Mouse (Mus musculus) B cell, adult (primary cell): Measurements from ENCODE around the gene Wnk4. TPM values are rescaled to one million over a fixed set of nuclear protein-coding genes. Genes with fewer than 3 reads are reported as not detected.

Source experiments
- total RNA-seq: library from RNA; stranded (reverse); gene quantifications from 4 replicates; pipeline ENCODE4 v1.2.4, GENCODE M21; 2023; ENCODE audit not compliant: inconsistent age

Gene Wnk4
- total RNA-seq: 0.21 to 1.5 TPM (median 1.1 TPM) in 4 replicates

GRCm38 (mm10) chr11:101259948-101260825 lies at the start of gene Wnk4:
Gene Wnk4 (plus strand): TSS chr11:101260567.

DNA sequence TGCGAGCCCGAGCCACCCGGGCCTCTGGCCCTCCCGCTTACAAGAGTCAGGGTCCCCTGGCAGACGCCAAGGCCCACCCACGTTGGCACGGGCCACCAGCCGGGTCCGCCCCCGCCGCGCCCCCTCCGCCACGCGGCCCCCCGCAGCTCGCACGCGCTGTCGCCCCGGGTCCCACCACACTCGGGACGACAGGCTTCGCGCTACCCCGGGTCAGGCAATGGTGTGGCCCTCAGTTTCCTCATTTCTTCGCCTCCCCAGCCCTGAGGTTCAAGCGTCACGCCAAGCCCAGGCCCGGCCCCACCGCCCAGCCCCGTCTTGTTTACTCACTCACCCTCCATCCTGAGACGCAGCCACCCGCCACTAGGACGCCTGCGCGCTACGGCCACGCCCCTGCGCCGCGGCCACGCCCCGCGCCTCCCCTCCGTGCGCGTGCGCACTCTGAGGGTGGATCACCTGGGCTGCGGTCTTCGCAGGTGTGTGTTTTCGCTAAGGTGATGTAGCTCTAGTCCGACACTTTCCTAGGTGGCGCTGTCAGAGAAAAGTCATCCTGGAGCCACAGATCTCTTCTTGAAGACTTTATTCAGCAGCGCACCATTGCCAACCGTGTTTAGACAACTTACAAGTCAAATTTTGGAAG lies 34.2 kb upstream of the Wnk4 start, which contains the start of gene Ezh1:
Ezh1 (minus strand) TSS at position 399 of the 637 bp plus-strand sequence.

DNA sequence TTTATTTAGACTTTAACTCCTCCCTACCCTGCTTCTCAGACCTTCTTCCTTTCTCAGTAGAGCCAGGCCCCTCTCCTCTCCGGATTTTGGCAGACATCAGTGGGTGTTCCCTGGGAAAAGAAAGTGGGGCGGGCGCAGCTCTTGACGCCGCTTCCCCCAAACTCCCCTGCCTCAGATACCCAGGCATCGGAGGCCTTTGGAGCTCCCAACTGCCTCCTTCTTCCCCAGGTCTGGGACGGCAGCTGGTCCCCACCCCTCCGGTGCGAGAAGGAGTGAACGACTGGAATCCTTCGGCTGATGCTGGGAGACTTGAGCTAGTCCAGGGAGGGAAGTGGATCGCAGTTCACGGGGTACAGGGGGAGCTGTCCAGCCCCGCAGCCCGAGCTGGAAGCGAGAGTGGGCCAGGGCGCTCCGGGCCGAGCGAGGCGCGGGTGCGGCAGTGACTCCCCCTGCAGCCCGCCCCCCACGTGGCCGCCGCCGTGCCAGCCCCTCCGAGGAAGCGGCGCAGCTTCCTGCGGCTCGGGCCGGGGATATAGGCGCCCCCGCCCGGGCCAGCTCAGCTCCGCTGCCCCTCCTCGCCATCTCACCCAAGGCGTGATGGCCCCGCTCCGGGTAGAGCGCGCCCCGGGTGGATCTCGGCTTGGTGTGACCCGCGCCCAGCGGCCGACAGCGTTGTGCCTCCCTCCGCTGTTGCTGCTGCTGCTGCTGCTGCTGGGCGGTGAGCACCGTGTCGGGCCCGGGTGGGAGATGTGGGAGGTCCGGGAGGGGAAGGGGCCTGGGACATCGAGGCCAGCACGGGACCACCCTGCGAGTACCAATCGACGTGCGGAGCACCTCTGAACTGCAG lies 14.3 kb upstream of the Wnk4 start, which contains the start of gene Ramp2:
Ramp2 (plus strand) TSS at position 174 of the 847 bp plus-strand sequence.

GRCm38 (mm10) chr11:101253613-101254389 lies 6.6 kb upstream of the Wnk4 start, which contains the start of gene Vps25:
Gene Vps25 (plus strand): TSS chr11:101253707.

DNA sequence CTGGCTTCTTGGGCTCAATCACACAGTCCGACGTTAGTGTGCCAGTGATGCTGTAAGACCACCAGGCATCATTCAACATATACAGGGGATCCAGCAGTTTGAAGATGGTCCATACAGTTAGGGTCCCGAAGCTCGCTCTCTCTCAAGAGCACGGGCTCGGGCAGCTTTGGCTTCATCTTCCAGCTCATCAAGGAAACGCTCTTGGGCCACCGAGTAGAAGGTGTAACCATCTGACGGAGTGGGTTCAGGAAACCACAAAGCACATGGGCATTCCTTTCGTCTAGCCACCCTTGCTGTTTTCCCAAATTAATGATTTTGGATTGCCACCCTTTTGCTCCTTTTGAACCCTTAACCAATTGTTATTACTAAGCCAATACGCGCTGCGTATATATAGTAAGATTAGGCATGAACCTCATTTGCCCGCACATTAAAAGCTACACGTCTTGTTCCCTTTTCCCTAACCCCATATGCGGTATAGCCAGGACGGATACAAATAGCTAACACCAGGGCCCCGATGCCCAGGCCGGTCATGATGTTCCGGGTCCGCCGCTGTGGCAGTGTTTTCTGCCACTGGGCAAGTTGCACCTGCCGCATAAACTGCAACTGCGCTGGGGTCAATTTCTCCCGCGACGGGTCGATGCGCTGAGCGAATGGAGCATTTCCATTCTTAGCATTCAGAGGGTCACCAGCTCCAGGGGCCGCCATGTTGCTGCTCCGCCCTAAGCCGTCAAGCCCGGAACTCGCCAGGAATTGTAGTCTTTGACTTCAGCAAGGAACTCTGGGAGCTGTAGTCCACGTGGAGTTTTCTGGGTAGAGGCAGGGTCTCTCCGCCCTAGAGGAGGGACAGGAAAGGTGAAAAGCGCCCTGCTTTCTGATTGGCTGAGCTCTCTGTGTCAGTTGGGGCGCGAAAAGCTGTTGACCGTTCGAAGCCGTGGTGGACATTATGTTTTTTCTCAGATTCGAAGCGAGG lies 18.1 kb downstream of the Wnk4 start, which contains the start of the genes Cntd1 and Coa3:
Cntd1 (plus strand) TSS at position 790 of the 970 bp plus-strand sequence.
Coa3 (minus strand) TSS at position 892 of the 970 bp plus-strand sequence.

DNA sequence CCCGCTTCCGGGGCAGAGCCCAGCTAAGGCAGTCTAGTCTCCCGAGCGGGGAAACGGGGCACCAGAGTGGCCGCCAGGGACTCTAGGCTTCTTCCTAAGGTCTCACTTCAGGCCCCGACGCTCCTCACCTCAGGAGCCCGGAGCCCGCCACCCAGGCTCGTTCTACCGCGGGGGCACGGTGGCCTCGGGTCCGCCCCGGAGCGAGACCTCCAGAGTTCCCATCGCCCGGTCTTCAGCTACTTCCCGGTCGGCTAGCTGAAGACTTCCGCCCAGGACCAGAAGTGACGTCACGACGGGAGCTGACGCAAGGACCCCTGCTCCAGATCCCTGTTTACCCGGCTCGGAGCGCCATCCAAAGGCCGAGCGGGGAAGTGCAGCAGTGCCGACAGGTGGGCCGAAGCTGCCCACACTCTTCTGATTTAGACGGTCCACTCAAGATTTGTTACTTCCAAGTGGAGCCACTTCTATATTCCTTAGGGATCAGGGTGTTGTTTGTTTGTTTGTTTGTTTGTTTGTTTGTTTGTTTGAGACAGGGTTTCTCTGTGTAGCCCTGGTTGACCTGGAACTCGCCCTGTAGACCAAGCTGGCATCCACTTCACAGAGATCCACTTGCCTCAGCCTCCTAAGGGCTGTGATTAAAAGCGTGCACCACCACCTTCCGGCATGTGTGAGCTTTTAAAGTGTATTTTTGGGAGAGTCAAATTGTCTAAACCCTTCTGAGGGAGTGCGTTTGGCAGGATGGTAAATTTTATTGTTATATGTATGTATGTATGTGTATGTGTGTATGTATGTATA lies 41.8 kb downstream of the Wnk4 start, which contains the start of gene Becn1:
Becn1 (minus strand) TSS at position 283 of the 795 bp plus-strand sequence.

DNA sequence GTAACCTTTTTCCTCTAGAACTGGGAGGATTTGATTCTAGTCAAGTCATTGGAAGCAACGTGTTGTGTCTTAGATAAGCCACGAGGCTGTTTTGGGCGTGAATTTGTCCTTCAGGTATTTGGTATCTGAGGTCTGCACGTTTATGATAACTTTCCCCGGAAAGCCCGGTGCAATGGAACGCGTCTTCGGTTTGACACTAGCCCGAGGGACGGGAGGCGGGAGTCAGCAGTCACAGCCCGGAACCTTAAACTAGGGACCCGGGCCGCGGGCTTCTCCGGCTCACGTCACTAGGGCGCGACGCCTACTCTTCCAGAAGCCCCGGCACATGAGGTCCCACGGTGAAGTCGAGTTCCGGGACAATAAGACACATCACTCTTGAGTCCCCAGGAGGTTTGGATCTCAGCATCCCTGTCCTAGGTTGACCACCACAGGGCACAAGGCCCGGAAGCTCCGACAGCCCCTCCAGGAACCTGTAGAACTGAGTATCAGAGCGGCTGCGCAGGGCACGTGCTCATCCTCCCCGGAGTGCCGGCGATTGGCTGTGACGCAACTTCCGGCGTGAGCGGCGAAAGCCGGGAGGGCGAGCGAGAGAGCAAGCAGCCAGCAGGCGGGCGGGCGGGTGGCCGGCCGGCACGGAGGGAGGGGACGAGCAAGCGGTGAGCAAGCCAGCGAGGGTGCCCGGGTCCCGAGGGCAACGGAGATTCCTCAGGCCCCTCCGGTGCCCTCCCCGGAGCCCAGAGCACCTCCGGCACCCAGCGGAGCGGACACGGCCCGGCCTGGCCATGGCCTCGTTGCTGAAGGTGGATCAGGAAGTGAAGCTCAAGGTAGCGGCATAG lies 55.5 kb downstream of the Wnk4 start, which contains the start of gene Psme3:
Psme3 (plus strand) TSS at position 549 of the 836 bp plus-strand sequence.

DNA sequence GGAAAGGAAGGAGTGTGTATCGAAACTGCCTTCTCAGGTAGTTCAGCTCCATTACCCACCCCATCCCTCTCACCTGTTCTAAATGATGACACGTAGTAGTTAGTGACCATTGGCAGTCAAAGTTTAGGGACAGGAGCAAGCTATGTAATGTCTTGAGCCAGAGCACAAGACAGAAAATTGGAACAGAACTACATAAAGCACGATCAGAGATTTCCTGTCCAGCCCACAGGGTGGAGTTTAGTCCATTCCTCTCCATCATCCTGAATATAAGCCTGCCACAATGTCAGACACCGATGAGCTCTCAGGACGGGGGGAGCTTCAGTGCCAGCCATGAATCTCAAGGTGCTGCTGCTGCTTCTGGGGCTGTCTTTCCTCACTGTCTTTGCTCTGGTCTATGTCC lies 64.4 kb downstream of the Wnk4 start, which contains the start of gene Aoc2:
Aoc2 (plus strand) TSS at position 301 of the 400 bp plus-strand sequence.

Other genes starting within 250 kb of the Wnk4 start
- gene Naglu, start 190.6 kb upstream of the Wnk4 start, total RNA-seq: 14.4 to 19.4 TPM (median 17.3 TPM) in 4 replicates
- 1.4 to 3.2 TPM (median 2.5 TPM) in 4 replicates for gene Hsd17b1, start 182.2 kb upstream of the Wnk4 start, total RNA-seq
- gene Coasy, start 178.0 kb upstream of the Wnk4 start, total RNA-seq: 17.2 to 20.1 TPM (median 18.2 TPM) in 4 replicates
- gene Mlx, start 173.3 kb upstream of the Wnk4 start, total RNA-seq: 30.7 to 44.8 TPM (median 34.4 TPM) in 4 replicates
- gene Psmc3ip, start 165.1 kb upstream of the Wnk4 start, total RNA-seq: 3.3 to 5.1 TPM (median 4.1 TPM) in 4 replicates
- gene Retreg3, start 140.7 kb upstream of the Wnk4 start, total RNA-seq: 71.0 to 73.7 TPM (median 72.2 TPM) in 4 replicates
- gene Tubg1, start 140.6 kb upstream of the Wnk4 start, total RNA-seq: 14.2 to 19.4 TPM (median 16.1 TPM) in 4 replicates
- gene Tubg2, start 104.7 kb upstream of the Wnk4 start, total RNA-seq: 2.9 to 6.1 TPM (median 3.9 TPM) in 4 replicates
- 0.32 to 0.80 TPM (median 0.59 TPM) in 4 replicates for gene Cntnap1, start 90.0 kb upstream of the Wnk4 start, total RNA-seq
- gene Plekhh3, start 89.2 kb upstream of the Wnk4 start, total RNA-seq: 0.61 to 2.3 TPM (median 1.3 TPM) in 4 replicates
- 0.60 TPM in 1 of 4 replicates, not detected in the others for gene Ccr10, start 85.1 kb upstream of the Wnk4 start, total RNA-seq
- gene Ezh1, start 34.1 kb upstream of the Wnk4 start, total RNA-seq: 74.4 to 88.1 TPM (median 79.3 TPM) in 4 replicates
- gene Ramp2, start 14.5 kb upstream of the Wnk4 start, total RNA-seq: not detected in 4 replicates
- gene Vps25, start 6.9 kb upstream of the Wnk4 start, total RNA-seq: 73.6 to 86.7 TPM (median 83.1 TPM) in 4 replicates
- gene Cntd1, start 18.4 kb downstream of the Wnk4 start, total RNA-seq: 0.22 to 0.51 TPM (median 0.47 TPM) in 4 replicates
- gene Coa3, start 18.5 kb downstream of the Wnk4 start, total RNA-seq: 26.7 to 40.5 TPM (median 28.5 TPM) in 4 replicates
- 177 to 193 TPM (median 186 TPM) in 4 replicates for gene Becn1, start 41.7 kb downstream of the Wnk4 start, total RNA-seq
- 134 to 152 TPM (median 146 TPM) in 4 replicates for gene Psme3, start 55.6 kb downstream of the Wnk4 start, total RNA-seq
- 13.2 to 15.9 TPM (median 13.8 TPM) in 4 replicates for gene Aoc2, start 64.5 kb downstream of the Wnk4 start, total RNA-seq
- 0.26 to 0.87 TPM (median 0.59 TPM) in 4 replicates for gene Aoc3, start 70.0 kb downstream of the Wnk4 start, total RNA-seq
- gene G6pc, start 107.0 kb downstream of the Wnk4 start, total RNA-seq: not detected in 4 replicates
- gene Aarsd1, start 157.0 kb downstream of the Wnk4 start, total RNA-seq: 18.5 to 27.4 TPM (median 26.4 TPM) in 4 replicates
- 0.87 to 3.1 TPM (median 1.6 TPM) in 4 replicates for gene Gm27029, start 164.2 kb downstream of the Wnk4 start, total RNA-seq
- gene Rundc1, start 164.5 kb downstream of the Wnk4 start, total RNA-seq: 20.8 to 21.4 TPM (median 20.9 TPM) in 4 replicates
- gene Ptges3l, start 164.8 kb downstream of the Wnk4 start, total RNA-seq: 1.7 to 2.7 TPM (median 2.0 TPM) in 4 replicates
- gene Rpl27, start 181.7 kb downstream of the Wnk4 start, total RNA-seq: 98.0 to 135 TPM (median 128 TPM) in 4 replicates
- 63.1 to 83.1 TPM (median 74.7 TPM) in 4 replicates for gene Ifi35, start 187.8 kb downstream of the Wnk4 start, total RNA-seq
- 0.87 to 1.5 TPM (median 1.0 TPM) in 4 replicates for gene Rnd2, start 204.4 kb downstream of the Wnk4 start, total RNA-seq
- 13.4 to 20.3 TPM (median 15.6 TPM) in 4 replicates for gene Vat1, start 205.7 kb downstream of the Wnk4 start, total RNA-seq